Mouse (Mus musculus) frontal cortex, adult (tissue): Measurements from ENCODE around the gene Stim1.
"Not testable (repeated sequence)": the region's sequence is repeated elsewhere in the genome, so short reads cannot be mapped to it uniquely, and the experiment has no call there.

Source experiments
- ATAC-seq: cut with Nextera tagmentation; 2 replicates; pipeline ENCODE4 v1.9.2; 2017; ENCODE audit warnings: mild to moderate bottlenecking, moderate library complexity, mixed read lengths; ENCODE audit not compliant: low TSS enrichment

Gene Stim1

GRCm38 (mm10) chr7:102361297-102361696 is 93.7 kb downstream of the Stim1 start:
- no peak for ATAC-seq

- no peak for ATAC-seq
Measured at GRCm38 (mm10) chr7:102363853-102364252, 96.2 kb downstream of the Stim1 start.

- ATAC-seq, result peak; percentile 98
Measured at GRCm38 (mm10) chr7:102369661-102370060, 102.1 kb downstream of the Stim1 start.

- ATAC-seq, result no peak
Measured at GRCm38 (mm10) chr7:102370526-102370925, 102.9 kb downstream of the Stim1 start.

DNA sequence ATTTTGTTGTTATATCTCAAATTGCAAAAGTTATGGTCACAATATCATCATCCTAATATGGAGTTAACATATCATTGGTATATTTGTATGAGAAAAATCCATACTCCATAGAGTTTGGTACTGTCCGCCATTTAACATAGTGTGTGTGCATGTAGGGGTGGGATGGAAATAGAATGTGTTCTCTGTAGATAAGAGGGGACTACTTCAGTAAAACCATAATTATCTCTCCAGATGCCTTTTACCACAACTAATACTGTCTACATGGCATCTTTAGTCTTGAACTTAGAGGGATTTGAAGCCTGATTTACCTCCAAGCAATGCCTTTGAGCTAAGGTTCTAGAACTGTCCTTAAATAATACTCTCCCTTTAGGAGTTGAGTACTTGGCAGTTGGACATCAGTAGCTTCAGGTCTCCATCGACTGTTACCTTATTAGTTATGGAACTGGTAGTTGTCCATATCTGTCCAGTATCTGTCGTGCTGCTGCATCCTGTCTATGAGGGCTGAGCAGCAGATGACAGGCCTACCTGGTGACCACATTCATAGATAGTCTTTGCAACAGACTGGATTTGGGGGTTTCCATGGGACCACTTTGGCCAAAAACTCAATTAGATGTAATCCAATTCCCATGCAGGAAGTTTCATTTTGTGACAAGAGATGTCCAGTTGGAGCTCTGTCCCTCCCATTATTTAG is 105.9 kb downstream of the Stim1 start:
- ATAC-seq, result no peak

DNA sequence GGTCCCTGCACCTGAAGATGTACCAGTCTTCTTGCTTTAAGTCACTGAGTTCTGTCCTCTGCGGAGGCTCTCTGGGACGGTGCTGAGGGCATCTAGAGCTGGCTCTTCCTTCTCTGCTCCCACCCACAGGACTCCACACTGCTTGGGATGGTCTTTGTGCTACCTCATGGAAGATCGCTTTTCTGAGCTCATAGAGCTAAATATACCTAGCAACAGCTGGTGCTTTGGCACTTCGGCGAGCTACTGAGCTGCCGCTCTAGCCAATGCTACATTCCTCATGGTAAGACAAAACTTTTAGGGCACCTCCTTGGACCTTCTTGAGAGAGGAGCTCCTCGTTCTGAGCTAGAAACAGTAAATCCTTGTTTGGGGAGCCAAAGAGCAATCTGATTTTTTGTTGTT is 115.6 kb downstream of the Stim1 start:
- peak; percentile 95 for ATAC-seq

DNA sequence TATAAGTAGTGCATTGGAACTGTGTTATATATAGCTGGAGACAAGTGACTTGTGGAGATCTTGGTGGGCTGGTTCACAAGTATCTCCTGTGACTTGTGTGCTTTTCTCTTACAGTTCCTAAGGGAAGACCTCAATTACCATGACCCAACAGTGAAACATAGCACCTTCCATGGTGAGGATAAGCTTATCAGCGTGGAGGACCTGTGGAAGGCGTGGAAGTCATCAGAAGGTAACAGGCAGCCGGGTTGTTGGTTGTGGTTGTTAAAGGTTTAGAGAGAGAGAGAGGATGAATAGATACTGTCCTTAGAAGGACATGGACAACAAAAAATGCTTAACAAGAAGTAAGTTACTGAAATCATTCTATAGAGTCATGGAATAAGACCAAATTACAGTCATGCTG is 118.4 kb downstream of the Stim1 start:
- no peak for ATAC-seq

DNA sequence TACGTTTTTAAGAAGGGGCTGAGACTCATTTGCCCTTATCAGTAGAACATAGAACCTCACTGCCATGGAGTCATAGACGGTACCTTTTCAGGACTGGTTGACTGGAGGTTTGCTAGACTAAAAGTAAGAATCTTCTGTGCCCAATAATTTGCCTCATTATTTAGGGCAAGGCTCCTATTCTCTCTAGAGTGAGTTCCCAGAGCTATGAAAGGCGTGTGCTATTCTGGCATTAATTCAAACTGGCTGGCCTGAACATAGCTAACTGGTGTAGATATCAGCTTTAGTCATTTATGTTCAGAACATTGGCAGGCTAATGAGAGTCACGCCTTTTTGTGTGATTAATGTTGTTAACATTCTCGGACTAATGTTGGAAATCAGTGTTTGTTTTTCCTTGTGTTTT is 121.5 kb downstream of the Stim1 start:
- no peak for ATAC-seq

GRCm38 (mm10) chr7:102393898-102394297 is 126.3 kb downstream of the Stim1 start:
- ATAC-seq, result no peak

- ATAC-seq, result peak; percentile 38; the same call in 1 of the 2 replicates
Measured at GRCm38 (mm10) chr7:102395894-102396293, 128.3 kb downstream of the Stim1 start.

DNA sequence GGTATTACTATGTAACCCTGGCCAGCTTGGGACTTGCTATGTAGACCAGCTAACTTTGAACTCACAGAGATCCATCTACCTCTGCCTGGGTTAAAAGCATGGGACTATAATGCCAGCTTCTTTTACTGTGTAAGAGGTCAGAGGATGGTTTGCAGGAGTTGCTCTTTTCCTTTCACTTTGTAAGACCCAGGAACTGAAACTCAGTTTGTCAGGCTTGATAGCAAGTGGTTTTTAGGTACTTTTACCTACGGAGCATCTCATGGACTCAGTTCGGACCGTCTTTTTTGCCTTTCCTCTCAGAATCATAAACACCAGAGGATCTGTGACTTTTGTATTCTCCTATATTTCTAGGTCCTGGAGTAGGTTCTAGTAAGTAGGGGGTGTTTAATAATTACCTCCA is 128.7 kb downstream of the Stim1 start:
- no peak for ATAC-seq

- no peak for ATAC-seq
Measured at GRCm38 (mm10) chr7:102399180-102399731, 131.7 kb downstream of the Stim1 start.

GRCm38 (mm10) chr7:102404118-102404517 is 136.5 kb downstream of the Stim1 start:
- no peak for ATAC-seq

DNA sequence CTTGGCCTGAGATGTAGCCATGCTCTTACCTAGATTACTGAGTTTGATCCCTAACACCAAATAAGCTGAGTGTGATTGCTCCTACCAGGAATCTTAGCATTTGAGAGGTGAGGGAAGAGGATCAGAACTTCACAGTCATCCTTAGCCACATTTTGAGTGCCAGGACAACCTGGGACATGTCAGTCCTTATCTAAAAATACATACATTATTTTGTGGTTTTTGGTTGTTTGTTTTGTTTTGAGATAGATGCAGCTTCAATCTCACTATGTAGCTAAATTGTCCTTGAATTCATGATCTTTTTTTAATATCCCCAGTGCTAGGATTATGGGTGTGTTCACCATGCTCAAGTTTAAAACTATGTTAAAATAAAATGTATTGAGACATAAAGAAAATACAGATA is 139.8 kb downstream of the Stim1 start:
- ATAC-seq, result no peak

GRCm38 (mm10) chr7:102415272-102415671 is 147.7 kb downstream of the Stim1 start:
- not testable (repeated sequence) for ATAC-seq

GRCm38 (mm10) chr7:102415841-102416240 is 148.2 kb downstream of the Stim1 start:
- no peak for ATAC-seq

DNA sequence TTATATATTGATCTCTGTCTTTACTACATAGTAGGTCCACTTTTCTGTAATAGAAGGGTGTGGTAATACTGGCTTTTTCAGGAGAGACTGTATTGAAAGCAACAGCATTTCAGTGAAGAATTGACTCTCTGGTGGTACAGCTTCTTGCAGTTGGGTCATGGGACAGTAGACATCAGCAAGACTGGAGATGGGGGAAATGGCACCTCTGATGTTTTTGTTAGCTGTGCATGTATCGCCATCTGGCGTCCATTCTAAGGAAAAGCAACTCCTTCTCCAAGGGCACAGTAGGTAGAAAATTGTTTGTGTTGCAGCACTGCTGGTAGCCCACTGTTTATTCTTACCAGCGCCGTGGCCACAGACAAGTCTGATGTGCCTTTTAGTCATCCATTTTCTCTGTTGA is 149.8 kb downstream of the Stim1 start:
- ATAC-seq, result peak; percentile 79

- no peak for ATAC-seq
Measured at GRCm38 (mm10) chr7:102422036-102422435, 154.4 kb downstream of the Stim1 start.

DNA sequence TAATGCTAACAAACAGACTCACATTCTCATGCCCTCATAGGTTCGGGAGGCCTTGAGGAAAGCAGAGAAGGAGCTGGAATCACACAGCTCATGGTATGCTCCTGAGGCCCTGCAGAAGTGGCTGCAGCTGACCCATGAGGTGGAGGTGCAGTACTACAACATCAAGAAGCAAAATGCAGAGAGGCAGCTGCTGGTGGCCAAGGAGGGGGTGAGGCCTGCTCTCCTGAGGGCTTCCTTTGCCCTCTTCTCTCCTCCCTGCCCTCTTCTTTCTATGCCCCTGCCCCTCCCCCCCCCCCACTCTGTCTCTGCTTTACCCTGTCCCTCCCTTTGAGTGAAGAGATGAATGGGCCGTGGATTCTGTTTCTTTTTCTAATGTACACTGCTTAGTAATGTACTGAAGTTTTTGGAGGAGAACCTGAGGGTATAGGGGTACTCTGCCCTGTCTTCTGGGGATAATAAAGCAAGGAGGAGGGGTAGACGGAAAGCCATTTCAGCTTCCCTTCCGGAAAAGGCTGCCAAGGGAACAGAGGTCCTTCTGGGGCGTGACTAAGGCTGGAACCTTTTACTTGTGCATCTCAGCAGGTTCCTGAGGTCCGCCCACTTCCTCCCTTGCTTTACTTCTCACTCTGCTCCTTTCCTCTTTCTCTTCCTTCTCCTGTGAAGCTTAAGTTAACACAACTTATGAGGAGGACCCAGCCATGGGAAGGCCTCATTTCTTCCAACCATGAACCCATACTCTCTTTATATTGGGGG is 158.5 kb downstream of the Stim1 start:
- no peak for ATAC-seq

DNA sequence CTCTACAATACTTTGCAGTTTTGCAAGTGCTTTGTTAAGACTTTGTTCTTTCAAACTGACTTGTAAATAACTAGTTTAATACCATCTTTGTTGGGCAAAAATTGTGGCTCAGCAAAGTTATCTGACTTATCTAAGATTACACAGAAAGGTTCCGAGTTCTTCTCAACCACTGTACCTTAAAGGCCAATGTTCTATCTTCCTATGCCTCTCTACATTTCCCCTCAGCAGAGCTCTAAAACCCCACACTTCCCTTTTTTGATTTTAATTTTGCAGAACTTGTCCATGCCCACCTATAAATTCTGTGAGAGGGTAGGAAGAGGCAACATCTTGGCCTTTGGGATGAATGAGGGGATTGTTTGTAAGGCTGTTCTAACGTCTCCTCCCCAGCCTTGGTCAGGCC is 166.7 kb downstream of the Stim1 start:
- ATAC-seq, result no peak

DNA sequence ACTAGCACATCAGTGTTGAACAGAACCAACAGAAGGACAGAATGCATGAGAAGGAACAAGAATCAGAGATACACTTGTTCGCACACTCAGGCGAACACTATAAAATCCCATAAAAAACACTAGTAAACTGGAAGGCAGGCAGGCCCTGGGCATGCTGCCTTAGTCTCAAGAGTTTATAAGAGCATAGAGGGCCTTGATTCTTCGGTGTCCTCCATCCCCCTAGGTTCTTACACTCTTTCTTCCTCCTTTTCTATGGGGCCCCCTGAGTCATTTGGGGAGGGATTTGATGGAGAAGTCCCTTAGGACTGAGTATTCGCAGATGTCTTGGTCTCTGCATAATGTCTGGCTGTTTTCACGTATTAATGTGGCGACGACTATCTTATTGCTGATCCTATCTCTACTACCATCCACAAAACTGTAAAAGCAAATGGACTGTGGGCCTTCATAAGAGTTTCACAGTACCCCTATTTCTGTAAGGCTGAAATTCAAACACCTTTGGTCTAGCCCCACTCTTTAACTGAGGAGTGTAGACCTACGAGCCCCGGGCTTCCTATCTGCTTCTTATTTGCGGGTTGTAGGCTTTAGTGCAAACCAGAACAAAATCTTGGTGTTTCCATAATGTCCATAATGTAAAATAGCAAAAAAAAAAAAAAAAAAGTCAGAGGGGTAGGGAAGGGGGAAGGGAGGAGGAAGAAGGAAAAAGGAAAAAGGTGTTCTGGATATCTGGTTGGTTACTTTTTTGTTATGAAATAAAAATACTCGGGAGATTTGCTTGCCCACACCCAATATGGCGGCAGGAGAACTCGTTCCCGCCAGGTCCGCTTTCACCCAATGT is 173.4 kb downstream of the Stim1 start:
- peak; percentile 14; the same call in 1 of the 2 replicates for ATAC-seq
